Mouse (Mus musculus): Measurements from ENCODE around the gene Acvr1c. TPM values are rescaled to one million over a fixed set of nuclear protein-coding genes. Genes with fewer than 3 reads are reported as not detected.
A peak's percentile ranks its signal among the peaks of the same experiment; 100 is the strongest.

Acvr1c gene
- 0.05 and 0.17 TPM in 2 replicates for polyA plus RNA-seq (2015; fragmentation: Nextera tagmentation; extraction: Ambion mirVana)

GRCm38 (mm10) chr2:58357414-58358131, at the start of gene Acvr1c:
Gene Acvr1c, minus strand, starts transcription at chr2:58357895.
- Histone ChIP-seq H3K36me3 (no peaks in the 10 kb centered on the region), H3K27me3 (peaks cover 25% of the 10 kb centered on the region), H3K9me3 (no peaks in the 10 kb centered on the region), H3K4me1 (peaks cover 15% of the 10 kb centered on the region), H3K4me2 (peak within 1 kb of the TSS; percentile 100), H3K4me3 (peak within 1 kb of the TSS; percentile 52), H3K27ac (no peak within 1 kb of the TSS), H3K9ac (peak within 1 kb of the TSS; percentile 26; the same call in 1 of the 2 replicates)
- under 1% methylated on average over 55 of the region's 65 CpGs for WGBS
- ATAC-seq (ENCODE audit: insufficient number of reproducible peaks, low FRiP score, low TSS enrichment, low read depth): peak; percentile 48; the same call in 1 of the 2 replicates

- Histone ChIP-seq H3K4me2 (no peak overlapping the region), H3K9ac (no peak overlapping the region), H3K36me3 (no peaks in the 10 kb centered on the region), H3K9me3 (no peaks in the 10 kb centered on the region), H3K27me3 (no peaks in the 10 kb centered on the region), H3K4me3 (no peak overlapping the region), H3K27ac (no peak overlapping the region), H3K4me1 (no peaks in the 10 kb centered on the region)
- no peak for ATAC-seq (ENCODE audit: insufficient number of reproducible peaks, low FRiP score, low TSS enrichment, low read depth)
- 87% methylated on average over 2 of the region's 2 CpGs for WGBS
Measured at GRCm38 (mm10) chr2:58403481-58403880, 45.8 kb upstream of the Acvr1c start.

- no peak overlapping the region for H3K4me3 ChIP-seq
- ATAC-seq (ENCODE audit: insufficient number of reproducible peaks, low FRiP score, low TSS enrichment, low read depth): no peak
- H3K27me3 ChIP-seq: no peaks in the 10 kb centered on the region
- H3K9me3 ChIP-seq: no peaks in the 10 kb centered on the region
- H3K27ac ChIP-seq: no peak overlapping the region
- H3K9ac ChIP-seq: no peak overlapping the region
- WGBS: 79% methylated on average over 7 of the region's 7 CpGs
- no peaks in the 10 kb centered on the region for H3K4me1 ChIP-seq
- no peaks in the 10 kb centered on the region for H3K36me3 ChIP-seq
- H3K4me2 ChIP-seq: no peak overlapping the region
Measured at GRCm38 (mm10) chr2:58388601-58389000, 30.9 kb upstream of the Acvr1c start.

- Histone ChIP-seq H3K36me3 (no peaks in the 10 kb centered on the region), H3K4me2 (no peak overlapping the region), H3K27ac (no peak overlapping the region), H3K4me3 (no peak overlapping the region), H3K9ac (no peak overlapping the region), H3K27me3 (no peaks in the 10 kb centered on the region), H3K4me1 (no peaks in the 10 kb centered on the region), H3K9me3 (no peaks in the 10 kb centered on the region)
- no peak for ATAC-seq (ENCODE audit: insufficient number of reproducible peaks, low FRiP score, low TSS enrichment, low read depth)
- WGBS: 74% methylated on average over 5 of the region's 5 CpGs
Measured at GRCm38 (mm10) chr2:58380020-58380419, 22.3 kb upstream of the Acvr1c start.

GRCm38 (mm10) chr2:58379475-58379874, 21.8 kb upstream of the Acvr1c start:
- no peaks in the 10 kb centered on the region for H3K9me3 ChIP-seq
- no peak overlapping the region for H3K9ac ChIP-seq
- 58% methylated on average over 1 of the region's 1 CpGs for WGBS

GRCm38 (mm10) chr2:58377417-58378130, 19.9 kb upstream of the Acvr1c start:
- Histone ChIP-seq H3K4me3 (no peak overlapping the region), H3K4me1 (no peaks in the 10 kb centered on the region), H3K4me2 (no peak overlapping the region), H3K27ac (no peak overlapping the region), H3K9ac (no peak overlapping the region), H3K36me3 (no peaks in the 10 kb centered on the region), H3K9me3 (no peaks in the 10 kb centered on the region), H3K27me3 (no peaks in the 10 kb centered on the region)
- WGBS: 63% methylated on average over 9 of the region's 9 CpGs
- ATAC-seq (ENCODE audit: insufficient number of reproducible peaks, low FRiP score, low TSS enrichment, low read depth): no peak

More at GRCm38 (mm10) chr2:58379475-58379874, 21.8 kb upstream of the Acvr1c start:
- Histone ChIP-seq H3K4me1 (no peaks in the 10 kb centered on the region), H3K27ac (no peak overlapping the region), H3K36me3 (no peaks in the 10 kb centered on the region), H3K27me3 (no peaks in the 10 kb centered on the region), H3K4me3 (no peak overlapping the region), H3K4me2 (no peak overlapping the region)
- no peak for ATAC-seq (ENCODE audit: insufficient number of reproducible peaks, low FRiP score, low TSS enrichment, low read depth)

GRCm38 (mm10) chr2:58366196-58366595, 8.5 kb upstream of the Acvr1c start:
- no peaks in the 10 kb centered on the region for H3K4me1 ChIP-seq
- H3K9ac ChIP-seq: no peak overlapping the region
- H3K27me3 ChIP-seq: no peaks in the 10 kb centered on the region
- no peaks in the 10 kb centered on the region for H3K36me3 ChIP-seq
- ATAC-seq (ENCODE audit: insufficient number of reproducible peaks, low FRiP score, low TSS enrichment, low read depth): no peak
- 72% methylated on average over 3 of the region's 3 CpGs for WGBS
- no peak overlapping the region for H3K27ac ChIP-seq
- H3K4me2 ChIP-seq: no peak overlapping the region
- H3K4me3 ChIP-seq: no peak overlapping the region
- H3K9me3 ChIP-seq: no peaks in the 10 kb centered on the region

GRCm38 (mm10) chr2:58361361-58362046, 3.8 kb upstream of the Acvr1c start:
- Histone ChIP-seq H3K4me2 (no peak overlapping the region), H3K4me1 (peaks cover 15% of the 10 kb centered on the region), H3K9ac (no peak overlapping the region), H3K27me3 (peaks cover 17% of the 10 kb centered on the region), H3K4me3 (no peak overlapping the region), H3K36me3 (no peaks in the 10 kb centered on the region), H3K27ac (no peak overlapping the region), H3K9me3 (no peaks in the 10 kb centered on the region)
- WGBS: 78% methylated on average over 3 of the region's 3 CpGs
- ATAC-seq (ENCODE audit: insufficient number of reproducible peaks, low FRiP score, low TSS enrichment, low read depth): no peak

- Histone ChIP-seq H3K4me1 (peaks cover 15% of the 10 kb centered on the region), H3K9ac (0 out of 2 replicates have a peak overlapping the region, but pooled peaks have one; percentile 20), H3K9me3 (no peaks in the 10 kb centered on the region), H3K27ac (no peak overlapping the region), H3K36me3 (no peaks in the 10 kb centered on the region), H3K4me3 (peak overlapping the region; percentile 52), H3K4me2 (peak overlapping the region; percentile 100), H3K27me3 (peaks cover 25% of the 10 kb centered on the region)
- 8% methylated on average over 3 of the region's 3 CpGs for WGBS
- ATAC-seq (ENCODE audit: insufficient number of reproducible peaks, low FRiP score, low TSS enrichment, low read depth): no peak
Measured at GRCm38 (mm10) chr2:58358132-58358460, 401 bp upstream of the Acvr1c start.

- WGBS: 0% methylated on average over 7 of the region's 7 CpGs
- Histone ChIP-seq H3K27me3 (peaks cover 25% of the 10 kb centered on the region), H3K36me3 (no peaks in the 10 kb centered on the region), H3K4me1 (peaks cover 15% of the 10 kb centered on the region), H3K4me2 (peak overlapping the region; percentile 100), H3K9ac (peak overlapping the region; percentile 26; the same call in 1 of the 2 replicates), H3K27ac (no peak overlapping the region), H3K9me3 (no peaks in the 10 kb centered on the region), H3K4me3 (peak overlapping the region; percentile 52)
- no peak for ATAC-seq (ENCODE audit: insufficient number of reproducible peaks, low FRiP score, low TSS enrichment, low read depth)
Measured at GRCm38 (mm10) chr2:58357068-58357413, 654 bp downstream of the Acvr1c start.

GRCm38 (mm10) chr2:58354389-58354788, 3.3 kb downstream of the Acvr1c start:
- WGBS: 84% methylated on average over 3 of the region's 3 CpGs
- Histone ChIP-seq H3K9me3 (no peaks in the 10 kb centered on the region), H3K36me3 (no peaks in the 10 kb centered on the region), H3K27me3 (peaks cover 25% of the 10 kb centered on the region), H3K4me3 (no peak overlapping the region), H3K9ac (no peak overlapping the region), H3K4me2 (no peak overlapping the region), H3K4me1 (peaks cover 15% of the 10 kb centered on the region), H3K27ac (no peak overlapping the region)
- ATAC-seq (ENCODE audit: insufficient number of reproducible peaks, low FRiP score, low TSS enrichment, low read depth): no peak

- no peak overlapping the region for H3K4me3 ChIP-seq
- peaks cover 12% of the 10 kb centered on the region for H3K4me1 ChIP-seq
- 34% methylated on average over 5 of the region's 5 CpGs for WGBS
- H3K9ac ChIP-seq: no peak overlapping the region
- H3K4me2 ChIP-seq: no peak overlapping the region
- H3K36me3 ChIP-seq: no peaks in the 10 kb centered on the region
- ATAC-seq (ENCODE audit: insufficient number of reproducible peaks, low FRiP score, low TSS enrichment, low read depth): no peak
- H3K9me3 ChIP-seq: no peaks in the 10 kb centered on the region
- H3K27ac ChIP-seq: no peak overlapping the region
- peaks cover 20% of the 10 kb centered on the region for H3K27me3 ChIP-seq
Measured at GRCm38 (mm10) chr2:58352846-58353245, 4.8 kb downstream of the Acvr1c start.
